Mouse (Mus musculus): ENCODE results near the gene Ptchd1.

Ptchd1 gene

GRCm38 (mm10) chrX:155623701-155624281 is at the start of gene Ptchd1:
Gene Ptchd1 (minus strand): TSS chrX:155623814.
- DNase-seq: peak; percentile 66 to 71

GRCm38 (mm10) chrX:155657971-155658370 is 34.4 kb upstream of the Ptchd1 start:
- DNase-seq: peak; percentile 49 to 64

- DNase-seq: no peak
These were observed 22.4 kb upstream of the Ptchd1 start for GRCm38 (mm10) chrX:155645975-155646374.

- DNase-seq: peak; percentile 56 to 63
These were observed 20.4 kb upstream of the Ptchd1 start for GRCm38 (mm10) chrX:155643975-155644374.

GRCm38 (mm10) chrX:155625671-155626196 is 2.1 kb upstream of the Ptchd1 start:
- peak; percentile 7 to 12 for DNase-seq

GRCm38 (mm10) chrX:155624895-155625294 is 1.3 kb upstream of the Ptchd1 start:
- DNase-seq: no peak

- peak; percentile 57 for DNase-seq
These were observed 777 bp upstream of the Ptchd1 start, which contains the start of gene Gm15155 for GRCm38 (mm10) chrX:155624341-155624841. Gene Gm15155 (plus strand): TSS chrX:155624741.

GRCm38 (mm10) chrX:155622961-155623599 is 534 bp downstream of the Ptchd1 start:
- DNase-seq: peak; percentile 51 to 59

GRCm38 (mm10) chrX:155622527-155622926 is 1.1 kb downstream of the Ptchd1 start:
- peak; percentile 53 to 59 for DNase-seq

- no peak for DNase-seq
These were observed 22.4 kb downstream of the Ptchd1 start for GRCm38 (mm10) chrX:155601196-155601595.

GRCm38 (mm10) chrX:155596390-155596789 is 27.2 kb downstream of the Ptchd1 start:
- no peak for DNase-seq

GRCm38 (mm10) chrX:155594685-155595084 is 28.9 kb downstream of the Ptchd1 start:
- no peak for DNase-seq

GRCm38 (mm10) chrX:155592467-155592866 is 31.1 kb downstream of the Ptchd1 start:
- no peak for DNase-seq

- peak; percentile 84 to 87 for DNase-seq
These were observed 32.1 kb downstream of the Ptchd1 start for GRCm38 (mm10) chrX:155591490-155591889.

- no peak for DNase-seq
These were observed 39.0 kb downstream of the Ptchd1 start for GRCm38 (mm10) chrX:155584586-155584985.

GRCm38 (mm10) chrX:155579791-155580190 is 43.8 kb downstream of the Ptchd1 start:
- DNase-seq: no peak

GRCm38 (mm10) chrX:155572396-155572795 is 51.2 kb downstream of the Ptchd1 start:
- DNase-seq: no peak

GRCm38 (mm10) chrX:155543780-155544179 is 79.8 kb downstream of the Ptchd1 start:
- DNase-seq: no peak

Data from cerebellum, postnatal 14 days (tissue).